Mouse (Mus musculus) spleen, postnatal 10 days (tissue): Measurements from ENCODE around the gene Htr6.

Experiments
- DNase-seq, 2 experiments: peaks; one replicate each; pipeline ENCODE4 v3.0.0; 2021 to 2022; ENCODE audit warnings: low spot score in 2 of 2

The Htr6 gene

GRCm38 (mm10) chr4:139046354-139046753 is 29.0 kb downstream of the Htr6 start:
- DNase-seq: no peak

GRCm38 (mm10) chr4:139044566-139044965 is 30.8 kb downstream of the Htr6 start:
- DNase-seq: no peak

- no peak for DNase-seq
Observed at GRCm38 (mm10) chr4:139043600-139043999, 31.8 kb downstream of the Htr6 start.

- DNase-seq: no peak
Observed at GRCm38 (mm10) chr4:139042611-139043010, 32.8 kb downstream of the Htr6 start.

- no peak for DNase-seq
Observed at GRCm38 (mm10) chr4:139040084-139040839, 35.1 kb downstream of the Htr6 start.

- DNase-seq: no peak
Observed at GRCm38 (mm10) chr4:139037795-139038607, 37.4 kb downstream of the Htr6 start.

- DNase-seq: no peak
Observed at GRCm38 (mm10) chr4:139035799-139036198, 39.6 kb downstream of the Htr6 start.

- no peak for DNase-seq
Observed at GRCm38 (mm10) chr4:139034942-139035341, 40.4 kb downstream of the Htr6 start.

- DNase-seq: no peak
Observed at GRCm38 (mm10) chr4:139034540-139034939, 40.8 kb downstream of the Htr6 start.

- no peak for DNase-seq
Observed at GRCm38 (mm10) chr4:139034010-139034367, 41.4 kb downstream of the Htr6 start.

GRCm38 (mm10) chr4:139033263-139034009 is 41.9 kb downstream of the Htr6 start:
- no peak for DNase-seq

GRCm38 (mm10) chr4:139032521-139032920 is 42.8 kb downstream of the Htr6 start:
- DNase-seq: no peak

GRCm38 (mm10) chr4:139030675-139031074 is 44.7 kb downstream of the Htr6 start:
- no peak for DNase-seq

GRCm38 (mm10) chr4:139024379-139024778 is 51.0 kb downstream of the Htr6 start:
- no peak for DNase-seq

GRCm38 (mm10) chr4:139020385-139020784 is 55.0 kb downstream of the Htr6 start:
- DNase-seq: no peak

GRCm38 (mm10) chr4:139019413-139019812 is 56.0 kb downstream of the Htr6 start:
- peak in 1 of 2 experiments; percentile 38 for DNase-seq

- DNase-seq: no peak
Observed at GRCm38 (mm10) chr4:139018976-139019375, 56.4 kb downstream of the Htr6 start.

GRCm38 (mm10) chr4:139018388-139018787 is 57.0 kb downstream of the Htr6 start:
- DNase-seq: no peak

- DNase-seq: peak in 1 of 2 experiments; percentile 35
Observed at GRCm38 (mm10) chr4:139014793-139015192, 60.6 kb downstream of the Htr6 start.

GRCm38 (mm10) chr4:139013281-139013680 is 62.1 kb downstream of the Htr6 start:
- no peak for DNase-seq

- DNase-seq: no peak
Observed at GRCm38 (mm10) chr4:139011201-139011702, 64.1 kb downstream of the Htr6 start.
